Mouse (Mus musculus): ENCODE measurements around the gene Ifitm6. TPM values are rescaled to one million over a fixed set of nuclear protein-coding genes. Genes with fewer than 3 reads are reported as not detected.

Gene Ifitm6
- polyA plus RNA-seq, 1 experiment from 2014 or later = 0.31 TPM

DNA sequence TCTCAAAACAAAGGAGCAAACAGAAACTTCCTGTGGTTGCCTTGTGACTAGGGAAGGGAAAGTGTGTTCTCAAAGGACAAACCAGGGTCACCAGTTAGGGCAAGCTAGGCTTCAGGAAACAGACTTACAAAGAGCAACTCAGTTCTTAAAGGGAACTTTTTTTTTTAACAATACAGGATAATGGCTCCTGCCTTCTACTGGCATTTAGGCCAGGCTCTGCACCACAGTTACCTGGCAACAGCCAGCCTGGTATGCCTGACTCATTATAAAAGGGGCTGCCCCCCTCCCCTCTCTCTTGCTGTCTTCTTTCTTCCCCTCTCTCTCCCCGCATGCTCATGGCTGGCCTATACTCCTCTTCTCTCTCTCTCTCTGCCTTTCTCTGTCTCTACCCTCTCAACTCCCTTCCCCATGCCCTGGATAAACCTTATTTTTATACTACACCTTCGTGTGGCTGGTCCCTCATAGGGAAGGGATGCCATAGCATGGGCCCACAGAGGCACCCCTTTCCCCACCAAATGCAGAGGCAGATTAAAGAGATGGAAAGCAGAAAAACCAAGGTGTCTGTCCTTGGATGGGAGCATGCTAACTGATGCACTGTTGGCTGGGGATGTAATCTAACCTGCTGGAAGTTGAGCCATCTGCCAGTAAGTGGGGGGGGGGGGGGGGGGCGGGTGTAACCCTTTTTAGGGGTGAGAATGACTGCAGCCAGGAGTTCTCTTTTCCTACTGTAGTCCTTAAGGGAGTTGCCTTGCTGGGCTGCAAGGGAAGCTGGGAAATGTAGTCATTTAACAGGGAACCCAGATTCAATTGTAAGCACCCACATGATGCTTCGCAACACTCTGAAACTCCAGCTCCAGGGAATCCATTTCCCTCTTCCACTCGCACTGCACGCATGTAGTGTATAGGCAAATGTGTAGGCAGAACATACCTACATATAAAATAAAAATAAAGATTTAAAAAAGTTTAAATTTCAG lies 7.4 kb upstream of the Ifitm6 start:
- H3K27me3 ChIP-seq (replicated peaks) = no peaks in the 10 kb centered on the region
- H3K4me1 ChIP-seq = no peaks in the 10 kb centered on the region
- 59% methylated on average over 5 of the region's 6 CpGs for WGBS
- H3K36me3 ChIP-seq = no peaks in the 10 kb centered on the region
- no peak overlapping the region for H3K9ac ChIP-seq
- H3K4me2 ChIP-seq = no peak overlapping the region
- H3K4me3 ChIP-seq = no peak overlapping the region
- no peak for ATAC-seq (ENCODE audit: extremely low read depth, insufficient number of reproducible peaks, low FRiP score, low TSS enrichment)
- H3K27ac ChIP-seq (replicated peaks) = no peak overlapping the region
- H3K9me3 ChIP-seq = no peaks in the 10 kb centered on the region

DNA sequence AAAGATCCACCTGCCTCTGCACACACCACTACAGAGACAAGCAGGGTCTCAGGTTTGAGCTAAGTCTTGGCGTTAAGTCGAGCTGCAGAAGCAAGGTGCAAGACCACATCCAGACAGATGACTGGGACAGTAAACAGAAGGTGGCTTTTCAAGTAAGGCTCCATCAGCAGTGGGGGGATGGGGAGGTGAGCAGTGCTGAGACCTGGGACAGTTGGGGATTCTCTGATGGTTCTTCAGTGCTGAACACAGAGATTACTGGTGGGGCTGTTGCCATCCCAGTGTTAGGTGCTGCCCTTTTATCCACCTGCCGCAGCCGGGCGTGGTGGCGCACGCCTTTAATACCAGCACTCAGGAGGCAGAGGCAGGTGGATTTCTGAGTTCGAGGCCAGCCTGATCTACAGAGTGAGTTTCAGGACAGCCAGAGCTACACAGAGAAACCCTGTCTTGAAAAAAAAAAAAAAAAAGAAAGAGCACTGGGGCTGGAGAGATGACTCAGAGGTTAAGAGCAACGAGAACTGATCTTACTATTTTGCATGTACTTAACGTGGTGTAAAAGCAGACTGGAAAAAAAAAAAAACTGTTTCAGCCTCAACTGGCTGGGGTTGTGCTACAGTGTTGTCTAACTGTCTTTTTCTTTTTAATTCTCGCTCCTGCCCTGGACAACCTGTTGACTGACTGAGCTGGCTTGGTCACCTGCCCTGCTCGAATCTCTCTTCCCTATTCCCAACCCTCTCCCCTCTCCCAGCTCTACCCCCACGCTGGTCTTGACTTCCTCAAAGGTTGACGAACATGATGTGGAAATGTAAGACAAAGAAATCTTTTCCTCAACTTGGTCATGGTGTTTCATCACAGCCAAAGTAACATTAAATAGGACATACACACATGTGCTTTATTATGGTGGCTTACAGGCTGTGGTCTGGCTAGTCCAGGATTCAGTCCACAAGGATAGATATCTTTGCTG lies 4.0 kb upstream of the Ifitm6 start:
- Histone ChIP-seq H3K4me3 (no peak overlapping the region), H3K4me2 (no peak overlapping the region), H3K4me1 (no peaks in the 10 kb centered on the region), H3K27me3 (replicated peaks) (no peaks in the 10 kb centered on the region), H3K9ac (no peak overlapping the region), H3K9me3 (no peaks in the 10 kb centered on the region), H3K27ac (replicated peaks) (no peak overlapping the region), H3K36me3 (no peaks in the 10 kb centered on the region)
- 67% methylated on average over 14 of the region's 14 CpGs for WGBS
- ATAC-seq (ENCODE audit: extremely low read depth, insufficient number of reproducible peaks, low FRiP score, low TSS enrichment) = no peak

DNA sequence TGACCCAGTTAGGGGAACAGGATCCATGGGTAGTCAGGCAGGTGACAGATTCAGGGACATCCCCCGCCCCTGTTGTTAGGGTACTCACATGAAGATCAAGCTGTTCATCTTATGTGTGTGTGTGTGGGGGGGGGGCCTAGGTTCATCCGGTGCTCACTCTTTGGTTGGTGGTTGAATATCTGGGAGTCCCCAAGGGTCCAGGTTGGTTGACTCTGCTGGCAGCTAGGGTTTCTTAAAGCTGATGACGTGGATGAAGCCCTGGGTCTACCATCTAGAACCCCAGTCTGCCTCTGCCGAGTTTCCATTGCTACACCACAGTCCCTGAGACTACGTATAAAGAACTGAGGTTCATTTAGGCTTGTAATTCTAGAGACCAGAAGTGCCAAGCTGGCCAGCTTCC lies 1.3 kb upstream of the Ifitm6 start:
- H3K36me3 ChIP-seq = no peaks in the 10 kb centered on the region
- H3K4me1 ChIP-seq = no peaks in the 10 kb centered on the region
- H3K4me3 ChIP-seq = no peak overlapping the region
- no peak overlapping the region for H3K27ac ChIP-seq (replicated peaks)
- H3K27me3 ChIP-seq (replicated peaks) = no peaks in the 10 kb centered on the region
- no peak for ATAC-seq (ENCODE audit: extremely low read depth, insufficient number of reproducible peaks, low FRiP score, low TSS enrichment)
- no peak overlapping the region for H3K9ac ChIP-seq
- WGBS = 79% methylated on average over 5 of the region's 5 CpGs
- no peak overlapping the region for H3K4me2 ChIP-seq
- no peaks in the 10 kb centered on the region for H3K9me3 ChIP-seq

DNA sequence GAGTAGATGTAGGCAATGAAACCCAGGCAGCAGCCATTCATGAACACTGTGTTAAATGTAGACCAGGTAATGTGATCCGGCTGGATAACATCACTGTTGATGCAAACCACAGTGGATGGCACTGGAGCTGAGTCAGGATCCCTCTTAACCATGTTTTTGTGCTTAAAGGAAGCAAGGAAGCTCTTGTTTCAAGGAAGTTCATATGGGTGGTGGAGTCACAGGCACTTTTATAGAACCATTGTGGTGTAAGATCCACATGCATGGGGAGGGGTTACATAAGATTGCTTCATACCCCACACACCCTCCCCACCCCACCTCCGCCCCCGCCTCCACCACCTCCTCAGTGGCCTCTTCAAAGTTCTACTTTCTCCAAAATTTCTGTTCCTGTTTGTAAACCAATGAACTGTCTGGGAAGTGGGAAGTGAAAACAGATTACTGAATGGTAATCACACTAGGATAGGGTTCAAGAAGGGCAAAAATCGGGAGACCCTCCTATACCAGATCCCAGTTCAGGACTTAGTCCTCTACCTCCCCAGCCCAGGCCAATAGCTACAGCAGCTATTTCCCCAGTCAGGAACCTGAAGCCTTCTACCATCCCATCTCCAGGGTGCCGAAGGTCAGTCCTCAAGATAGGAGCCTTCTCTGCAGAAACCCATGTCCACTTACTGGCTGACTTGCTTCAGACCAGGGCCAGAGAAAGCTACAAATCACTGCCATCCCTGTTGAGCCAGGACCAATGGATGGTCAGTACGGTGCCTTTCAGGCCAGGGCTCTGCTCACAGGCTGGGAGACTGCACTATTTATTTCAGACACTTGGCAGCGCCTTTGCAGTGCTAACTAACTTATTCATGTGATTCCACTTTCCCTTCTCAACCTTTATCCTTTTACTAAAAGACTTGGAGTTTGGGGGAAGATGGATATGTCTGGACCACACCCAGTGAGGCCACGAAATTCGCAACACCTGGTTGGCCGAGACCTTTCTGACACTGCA lies 722 bp downstream of the Ifitm6 start:
- Histone ChIP-seq H3K4me3 (no peak overlapping the region), H3K4me2 (no peak overlapping the region), H3K27me3 (replicated peaks) (no peaks in the 10 kb centered on the region), H3K9me3 (no peaks in the 10 kb centered on the region), H3K27ac (replicated peaks) (no peak overlapping the region), H3K4me1 (no peaks in the 10 kb centered on the region), H3K36me3 (no peaks in the 10 kb centered on the region), H3K9ac (no peak overlapping the region)
- WGBS = 74% methylated on average over 10 of the region's 10 CpGs
- no peak for ATAC-seq (ENCODE audit: extremely low read depth, insufficient number of reproducible peaks, low FRiP score, low TSS enrichment)

DNA sequence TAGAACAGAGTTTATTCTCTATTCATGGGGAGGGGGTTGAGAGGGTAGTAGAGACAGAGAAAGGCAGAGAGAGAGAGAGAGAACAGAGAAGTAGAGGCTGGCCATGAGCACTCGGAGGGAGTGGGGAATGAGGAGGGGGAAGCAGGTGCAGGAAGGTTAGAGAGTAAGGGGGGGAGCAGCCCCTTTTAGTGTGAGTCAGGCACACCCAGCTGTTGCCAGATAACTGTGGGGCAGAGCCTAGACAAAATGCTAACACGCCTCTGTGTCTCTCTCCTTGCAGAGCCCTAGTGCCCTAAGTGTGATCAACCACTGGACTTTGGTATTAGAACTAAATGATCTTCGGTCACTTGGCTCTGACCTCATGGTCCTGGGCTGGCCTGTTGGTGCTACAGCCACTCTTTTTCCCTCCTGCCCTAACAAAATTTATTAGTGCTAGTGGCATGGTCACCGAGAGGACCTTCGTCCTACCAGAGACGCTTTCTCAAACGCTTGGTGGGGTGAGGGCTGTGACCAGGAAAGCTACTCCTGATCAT lies 6.4 kb downstream of the Ifitm6 start:
- 75% methylated on average over 7 of the region's 7 CpGs for WGBS
- Histone ChIP-seq H3K36me3 (no peaks in the 10 kb centered on the region), H3K4me1 (peaks cover 23% of the 10 kb centered on the region), H3K27ac (replicated peaks) (peak overlapping the region; percentile 51), H3K4me2 (no peak overlapping the region), H3K27me3 (replicated peaks) (peaks cover 12% of the 10 kb centered on the region; the same call in 1 of the 2 replicates), H3K9ac (no peak overlapping the region; the same call in 1 of the 2 replicates), H3K4me3 (no peak overlapping the region), H3K9me3 (no peaks in the 10 kb centered on the region)
- no peak for ATAC-seq (ENCODE audit: extremely low read depth, insufficient number of reproducible peaks, low FRiP score, low TSS enrichment)

DNA sequence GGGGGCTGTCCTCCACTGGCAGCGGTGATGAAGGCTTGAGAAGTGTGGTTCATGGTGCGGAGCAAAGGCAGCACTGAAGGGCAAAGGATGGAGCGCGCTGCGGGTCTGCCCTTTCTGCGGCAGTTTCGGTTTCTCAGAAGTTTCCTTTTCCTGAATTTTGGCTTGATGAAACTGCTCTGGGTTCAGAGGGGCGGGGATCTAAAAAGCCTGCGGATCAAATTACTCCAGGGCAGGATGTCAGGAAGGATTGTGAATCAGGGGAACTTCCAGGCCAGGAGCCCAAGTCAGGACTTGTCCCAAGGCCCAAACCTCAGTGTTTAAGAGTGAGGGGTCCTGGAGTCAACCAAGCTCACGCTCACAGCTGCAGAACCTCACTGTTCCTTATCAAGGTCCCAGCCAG lies 7.1 kb downstream of the Ifitm6 start, which contains the start of gene Ifitm3:
Gene Ifitm3, minus strand, starts transcription at position 178 of the 400 bp plus-strand sequence.
- H3K27ac ChIP-seq (replicated peaks) = peak within 1 kb of the TSS; percentile 51
- H3K36me3 ChIP-seq = no peaks in the 10 kb centered on the region
- H3K4me3 ChIP-seq = peak within 1 kb of the TSS; percentile 55
- WGBS = 7% methylated on average over 10 of the region's 10 CpGs
- peaks cover 23% of the 10 kb centered on the region for H3K4me1 ChIP-seq
- H3K9me3 ChIP-seq = no peaks in the 10 kb centered on the region
- peak within 1 kb of the TSS; percentile 76 for H3K9ac ChIP-seq
- H3K27me3 ChIP-seq (replicated peaks) = peaks cover 12% of the 10 kb centered on the region; the same call in 1 of the 2 replicates
- no peak for ATAC-seq (ENCODE audit: extremely low read depth, insufficient number of reproducible peaks, low FRiP score, low TSS enrichment)
- H3K4me2 ChIP-seq = peak within 1 kb of the TSS; percentile 67

DNA sequence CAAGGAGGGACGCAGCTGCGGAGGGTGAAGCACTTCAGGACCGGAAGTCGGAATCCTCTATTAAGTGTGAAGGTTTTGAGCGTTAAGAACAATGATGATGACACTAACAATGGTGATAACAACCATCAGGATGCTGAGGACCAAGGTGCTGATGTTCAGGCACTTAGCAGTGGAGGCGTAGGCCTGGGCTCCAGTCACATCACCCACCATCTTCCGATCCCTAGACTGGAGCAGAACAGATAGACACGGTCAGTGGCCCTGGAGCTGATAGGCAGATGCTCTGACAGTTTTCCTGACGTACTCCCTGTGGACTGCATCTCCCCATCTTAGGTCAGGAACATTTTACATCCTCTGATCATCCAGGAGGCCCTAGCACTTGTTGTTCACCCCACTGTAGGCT lies 8.1 kb downstream of the Ifitm6 start:
- peak overlapping the region; percentile 76 for H3K9ac ChIP-seq
- H3K27ac ChIP-seq (replicated peaks) = no peak overlapping the region
- 74% methylated on average over 9 of the region's 9 CpGs for WGBS
- H3K27me3 ChIP-seq (replicated peaks) = peaks cover 12% of the 10 kb centered on the region; the same call in 1 of the 2 replicates
- H3K4me2 ChIP-seq = peak overlapping the region; percentile 67
- H3K9me3 ChIP-seq = no peaks in the 10 kb centered on the region
- peaks cover 23% of the 10 kb centered on the region for H3K4me1 ChIP-seq
- no peak for ATAC-seq (ENCODE audit: extremely low read depth, insufficient number of reproducible peaks, low FRiP score, low TSS enrichment)
- peak overlapping the region; percentile 55 for H3K4me3 ChIP-seq
- no peaks in the 10 kb centered on the region for H3K36me3 ChIP-seq

DNA sequence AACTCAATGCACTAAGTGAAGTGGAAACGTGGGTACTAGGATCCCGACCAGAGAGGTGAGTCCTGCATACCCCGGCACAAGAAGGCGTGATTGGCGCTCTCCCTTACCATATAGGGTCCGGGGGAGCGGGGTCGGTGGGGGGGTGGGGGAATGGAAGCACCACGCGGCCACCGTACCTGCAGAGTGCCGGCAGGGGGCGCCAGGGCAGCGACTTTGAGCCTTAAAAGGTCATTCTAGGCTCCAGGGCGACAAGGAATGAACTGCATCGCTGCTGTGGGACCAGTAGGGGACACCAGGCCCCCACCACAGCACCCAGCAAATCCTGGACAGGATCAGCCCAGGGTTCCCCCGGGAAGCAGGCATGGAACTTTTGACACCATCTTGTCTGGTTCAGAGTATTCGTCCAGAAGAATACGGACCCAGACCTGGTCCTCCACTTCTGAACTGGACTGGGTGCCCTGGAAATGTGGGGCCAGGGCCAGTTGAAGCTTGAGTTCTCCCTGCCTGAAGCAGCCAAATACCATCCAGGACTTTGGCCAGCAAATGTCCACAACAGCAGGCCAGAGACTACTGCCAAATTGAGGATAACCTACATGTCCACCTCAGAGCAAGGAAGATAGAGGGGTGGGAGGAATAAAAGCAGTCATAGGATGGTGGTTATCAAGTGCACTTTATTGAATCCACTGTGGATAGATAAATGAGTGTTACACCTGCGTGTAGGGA lies 8.6 kb downstream of the Ifitm6 start:
- Histone ChIP-seq H3K9ac (peak overlapping the region; percentile 50), H3K27ac (replicated peaks) (no peak overlapping the region), H3K36me3 (no peaks in the 10 kb centered on the region), H3K4me3 (peak overlapping the region; percentile 55), H3K4me2 (peak overlapping the region; percentile 67), H3K4me1 (peaks cover 23% of the 10 kb centered on the region), H3K27me3 (replicated peaks) (peaks cover 12% of the 10 kb centered on the region; the same call in 1 of the 2 replicates), H3K9me3 (no peaks in the 10 kb centered on the region)
- 7% methylated on average over 20 of the region's 20 CpGs for WGBS
- ATAC-seq (ENCODE audit: extremely low read depth, insufficient number of reproducible peaks, low FRiP score, low TSS enrichment) = no peak

DNA sequence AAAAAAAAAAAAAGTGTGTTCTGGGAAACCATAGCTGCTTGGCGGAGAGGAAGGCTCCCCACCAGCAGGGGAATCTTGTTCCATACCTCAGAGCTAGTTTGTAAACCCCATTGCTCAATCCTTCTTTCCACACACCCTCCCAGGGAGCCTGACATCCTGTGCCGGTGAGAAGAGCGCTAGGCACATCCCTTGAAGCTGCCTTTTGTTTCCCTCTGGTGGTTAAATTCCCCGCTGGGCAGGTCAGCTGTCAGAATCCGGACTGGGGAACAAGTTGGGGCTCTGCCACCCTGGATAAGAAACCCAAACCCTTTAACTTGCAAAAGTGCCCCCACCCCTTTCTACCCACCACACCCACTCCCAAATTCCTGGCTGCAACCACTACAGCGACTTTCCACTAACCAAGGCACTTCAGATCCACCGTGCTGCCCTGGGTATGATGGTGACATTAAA lies 9.4 kb downstream of the Ifitm6 start:
- Histone ChIP-seq H3K27me3 (replicated peaks) (peaks cover 12% of the 10 kb centered on the region; the same call in 1 of the 2 replicates), H3K9me3 (no peaks in the 10 kb centered on the region), H3K27ac (replicated peaks) (no peak overlapping the region), H3K4me3 (peak overlapping the region; percentile 55), H3K4me1 (peaks cover 23% of the 10 kb centered on the region), H3K36me3 (no peaks in the 10 kb centered on the region), H3K4me2 (peak overlapping the region; percentile 67), H3K9ac (peak overlapping the region; percentile 50)
- no peak for ATAC-seq (ENCODE audit: extremely low read depth, insufficient number of reproducible peaks, low FRiP score, low TSS enrichment)
- WGBS = 11% methylated on average over 7 of the region's 7 CpGs

Measured in heart, embryonic 13.5 days (tissue).